Mouse (Mus musculus): ENCODE data around the gene Hoxb1.

The Hoxb1 gene

DNA sequence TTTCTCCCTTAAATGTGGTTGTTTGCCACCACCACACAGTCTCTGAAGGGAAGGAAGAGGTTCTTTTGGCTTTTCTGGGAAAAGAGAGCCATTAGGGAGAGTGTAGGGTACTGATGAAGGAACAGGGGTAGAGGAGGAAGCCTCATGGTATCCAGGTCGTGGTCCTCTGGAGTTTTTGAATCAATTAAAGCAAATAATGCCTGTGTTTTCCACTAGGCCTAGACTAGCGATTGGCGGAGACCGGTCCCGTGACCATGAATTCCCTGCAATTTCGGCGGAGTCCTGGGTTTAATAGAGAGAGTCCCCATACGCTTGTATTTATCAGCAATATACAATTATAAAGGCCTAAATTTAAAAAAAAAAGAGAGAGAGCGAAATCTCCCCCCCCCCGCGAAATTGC, 14.2 kb upstream of the Hoxb1 start:
- DNase-seq, result no peak

DNA sequence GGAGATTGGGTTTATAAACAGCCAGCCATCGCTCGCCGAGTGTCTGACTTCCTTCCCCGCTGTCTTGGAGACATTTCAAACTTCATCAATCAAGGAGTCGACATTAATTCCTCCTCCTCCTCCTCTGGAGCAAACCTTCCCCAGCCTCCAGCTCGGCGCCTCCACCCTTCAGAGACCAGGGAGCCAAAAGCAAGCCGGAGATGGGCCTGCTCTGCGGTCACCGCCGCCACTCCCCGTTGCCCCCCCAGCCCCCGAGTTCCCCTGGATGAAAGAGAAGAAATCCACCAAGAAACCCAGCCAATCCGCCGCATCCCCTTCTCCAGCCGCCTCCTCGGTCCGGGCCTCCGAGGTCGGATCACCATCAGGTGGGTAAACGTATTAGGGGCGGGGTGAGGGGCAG, 13.7 kb upstream of the Hoxb1 start:
- no peak for DNase-seq

DNA sequence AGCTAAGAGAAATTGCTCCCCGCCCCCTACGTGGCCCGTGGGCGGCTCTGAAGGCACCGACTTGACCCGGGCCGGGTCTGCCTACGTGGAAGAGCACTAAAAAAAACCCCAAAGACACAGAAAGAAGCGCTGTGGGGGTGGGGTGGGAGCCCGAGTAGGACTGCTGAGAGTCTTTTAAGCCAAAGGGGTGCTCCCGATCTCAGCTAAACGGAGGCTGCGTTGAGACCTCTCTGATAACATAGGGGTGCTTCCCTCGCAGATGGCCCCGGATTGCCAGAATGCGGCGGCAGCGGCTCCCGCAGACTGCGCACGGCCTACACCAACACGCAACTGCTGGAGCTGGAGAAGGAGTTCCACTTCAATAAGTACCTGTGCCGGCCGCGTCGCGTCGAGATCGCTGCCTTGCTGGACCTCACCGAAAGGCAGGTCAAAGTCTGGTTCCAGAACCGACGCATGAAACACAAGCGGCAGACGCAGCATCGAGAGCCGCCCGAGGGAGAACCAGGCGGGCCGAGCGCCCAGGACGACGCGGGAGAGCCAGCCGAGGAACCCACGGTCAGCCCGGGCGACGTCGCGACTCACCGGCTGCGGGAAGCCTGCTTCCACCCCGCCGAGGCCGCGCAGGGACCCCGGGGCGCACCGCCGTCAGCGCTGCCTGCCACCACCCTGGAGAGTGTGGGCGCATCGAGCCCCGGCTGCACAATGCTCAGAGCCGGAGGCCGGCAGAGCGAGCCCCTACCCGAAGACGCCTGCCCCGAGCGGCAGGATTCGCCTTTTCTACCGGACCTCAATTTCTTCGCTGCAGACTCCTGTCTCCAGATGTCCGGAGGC, 12.6 kb upstream of the Hoxb1 start:
- no peak for DNase-seq

DNA sequence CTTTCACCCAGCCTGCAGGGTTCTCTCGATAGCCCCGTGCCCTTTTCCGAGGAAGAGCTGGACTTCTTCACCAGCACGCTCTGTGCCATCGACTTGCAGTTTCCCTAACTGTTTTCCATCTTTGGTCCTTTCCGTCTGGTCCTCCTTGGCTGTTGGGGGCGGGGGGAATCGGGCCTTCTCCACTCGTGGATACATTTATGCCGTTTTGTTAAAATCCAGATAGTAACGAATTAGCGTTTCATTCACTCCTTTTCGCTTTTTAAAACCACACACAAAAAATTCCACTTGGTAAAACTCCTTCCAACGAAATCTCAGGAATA, 12.1 kb upstream of the Hoxb1 start:
- no peak for DNase-seq

DNA sequence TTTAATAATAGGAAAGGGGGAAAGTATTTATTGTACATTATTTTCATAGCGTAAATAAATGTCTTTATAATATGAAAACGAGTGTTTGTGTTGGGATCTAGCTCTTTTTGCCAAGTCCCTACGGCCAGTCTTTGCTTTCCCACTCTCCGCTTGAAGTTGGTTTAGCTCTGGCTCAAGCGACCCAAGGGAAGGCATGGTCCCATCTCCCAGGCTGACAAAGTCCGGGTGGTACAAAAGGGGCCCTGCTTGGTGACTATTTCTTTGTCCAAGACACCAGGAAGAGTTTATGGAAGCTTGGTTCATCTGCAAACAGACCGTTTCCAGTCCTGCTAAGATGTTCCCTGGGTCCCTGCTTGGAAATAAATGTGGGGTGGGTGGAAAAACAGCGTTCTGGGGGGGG, 11.6 kb upstream of the Hoxb1 start:
- DNase-seq, result no peak

DNA sequence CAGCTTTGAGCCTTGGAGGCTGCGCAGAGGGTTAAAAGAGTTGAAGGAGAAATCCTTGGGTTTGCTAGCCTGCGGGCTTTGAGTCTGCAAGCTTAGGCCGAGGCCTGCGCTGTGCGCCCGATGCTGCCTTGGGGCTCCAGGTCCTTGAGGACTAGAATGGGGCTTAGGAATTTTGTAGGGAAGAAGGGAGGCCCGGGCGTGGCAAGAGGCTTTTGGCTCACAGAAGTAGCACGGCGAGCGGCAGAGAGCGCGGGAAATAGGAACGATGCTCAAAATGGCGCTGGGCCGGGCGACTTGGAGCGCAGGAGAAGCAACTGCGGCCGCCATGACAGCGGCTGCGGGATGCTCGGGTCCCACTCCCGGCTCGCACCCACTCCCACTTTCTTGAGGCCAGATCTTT, 11.2 kb upstream of the Hoxb1 start:
- no peak for DNase-seq

DNA sequence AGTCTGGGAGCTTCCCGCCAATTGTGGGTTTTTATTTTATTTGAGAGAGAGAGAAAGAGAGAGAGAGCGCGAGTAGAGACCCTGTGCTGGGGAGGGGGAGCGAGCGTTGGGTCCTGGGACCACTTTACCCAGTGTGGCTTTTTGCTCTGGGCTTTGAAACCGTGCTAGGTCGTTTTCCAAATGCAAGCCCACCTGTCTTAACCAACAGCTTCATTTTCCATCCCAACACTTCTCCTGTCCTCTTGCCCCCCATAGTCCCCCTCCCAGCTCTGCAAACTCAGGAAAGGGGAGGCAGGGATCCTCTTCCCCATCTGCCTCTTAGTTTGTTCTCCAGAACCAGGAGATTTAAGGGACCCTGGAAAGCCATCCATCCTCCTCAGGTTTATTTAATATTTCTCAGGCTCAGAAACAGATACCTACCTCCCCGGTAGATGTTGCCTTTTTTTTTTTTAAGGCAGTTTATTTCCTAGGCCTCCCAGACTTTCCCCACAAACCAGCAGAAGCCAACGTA, 10.7 kb upstream of the Hoxb1 start:
- DNase-seq, result no peak

DNA sequence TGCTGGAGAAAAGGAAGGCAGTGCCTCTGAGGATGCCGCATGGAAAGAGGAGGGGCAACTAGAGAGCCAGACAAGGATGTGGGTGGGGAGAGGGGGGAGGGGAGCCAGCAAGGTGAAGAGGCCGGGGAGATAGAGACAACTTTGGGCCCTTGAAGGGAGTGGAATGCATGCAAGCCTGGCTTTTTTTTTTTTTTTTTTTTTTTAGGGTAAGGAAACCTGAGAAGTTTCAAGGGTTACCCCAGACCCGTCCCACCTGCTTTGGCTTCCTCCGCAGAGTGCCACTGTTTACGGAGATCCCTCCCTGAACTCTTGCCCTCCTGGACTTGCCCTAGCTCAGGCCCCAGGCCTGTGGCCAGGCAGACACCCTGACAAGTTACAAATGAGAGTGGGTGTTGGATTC, 1.7 kb upstream of the Hoxb1 start:
- DNase-seq, result no peak

DNA sequence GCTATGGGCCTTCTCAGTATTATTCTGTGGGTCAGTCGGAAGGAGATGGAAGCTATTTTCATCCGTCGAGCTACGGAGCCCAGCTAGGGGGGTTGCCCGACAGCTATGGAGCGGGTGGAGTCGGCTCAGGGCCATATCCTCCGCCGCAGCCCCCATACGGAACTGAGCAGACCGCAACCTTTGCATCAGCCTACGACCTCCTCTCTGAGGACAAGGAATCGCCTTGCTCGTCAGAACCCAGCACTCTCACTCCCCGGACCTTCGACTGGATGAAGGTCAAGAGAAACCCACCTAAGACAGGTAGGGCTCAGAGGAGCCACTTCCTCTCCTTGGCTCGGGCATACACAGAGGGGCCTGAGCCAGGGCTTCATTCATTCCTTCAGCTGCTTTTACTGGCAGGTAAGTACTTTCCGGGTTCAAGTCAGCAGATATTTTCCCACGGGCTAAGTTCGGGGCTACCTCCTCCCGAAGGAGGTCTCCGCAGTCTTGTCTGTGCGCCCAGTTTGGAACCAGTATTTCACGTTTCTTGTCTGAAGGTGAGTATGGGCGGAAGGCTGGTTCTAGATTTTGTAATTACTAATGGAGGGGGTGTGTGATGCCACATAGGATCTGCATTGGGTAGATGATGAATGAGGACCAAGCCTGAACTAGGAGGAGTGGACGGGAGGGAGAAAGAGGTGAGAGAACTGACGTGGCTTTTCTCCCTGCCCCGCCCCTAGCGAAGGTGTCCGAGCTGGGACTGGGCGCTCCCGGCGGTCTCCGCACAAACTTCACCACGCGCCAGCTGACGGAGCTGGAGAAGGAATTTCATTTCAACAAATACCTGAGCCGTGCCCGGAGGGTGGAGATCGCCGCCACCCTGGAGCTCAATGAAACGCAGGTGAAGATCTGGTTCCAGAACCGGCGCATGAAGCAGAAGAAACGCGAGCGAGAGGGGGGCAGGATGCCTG, 815 bp downstream of the Hoxb1 start:
- no peak for DNase-seq

DNA sequence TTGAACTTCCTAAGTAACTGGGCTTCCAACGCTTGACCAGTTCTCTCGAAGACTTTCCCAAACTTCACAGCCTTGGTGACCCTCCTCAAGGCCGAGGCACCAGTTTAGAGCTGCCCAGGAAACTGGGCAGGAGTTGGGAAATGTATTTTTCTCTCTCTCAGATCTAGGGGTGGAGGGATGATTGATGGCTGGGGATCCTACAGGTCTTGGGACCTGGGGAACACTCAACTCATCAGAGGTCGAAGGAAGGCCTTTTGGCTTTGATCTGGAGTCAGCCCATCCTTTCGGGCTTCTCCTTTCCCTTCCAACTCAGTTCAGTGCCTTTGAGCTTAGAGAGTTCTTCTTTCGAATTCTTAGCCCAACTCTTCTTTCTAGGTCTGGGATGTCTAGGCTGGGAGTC, 1.6 kb downstream of the Hoxb1 start:
- no peak for DNase-seq

DNA sequence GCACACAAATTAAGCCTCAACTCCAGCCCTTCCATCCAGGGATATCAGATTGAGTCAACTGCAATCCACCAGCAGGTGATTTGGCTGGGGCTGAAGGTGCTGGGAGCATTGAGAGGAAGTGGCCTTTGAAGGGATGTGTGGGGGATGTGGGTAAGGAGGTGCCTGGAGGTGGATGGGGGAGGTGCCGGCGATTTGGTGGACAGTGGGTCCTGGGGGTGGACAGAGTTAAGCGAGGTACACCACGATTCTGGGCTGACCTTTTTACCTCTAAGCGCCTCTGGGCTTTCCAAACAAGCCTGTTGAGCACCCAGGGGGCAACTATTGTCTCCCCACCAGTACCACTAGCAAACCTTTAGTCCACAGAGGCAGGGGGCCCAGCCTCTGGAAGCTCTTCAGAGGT, 3.1 kb downstream of the Hoxb1 start:
- DNase-seq, result no peak

DNA sequence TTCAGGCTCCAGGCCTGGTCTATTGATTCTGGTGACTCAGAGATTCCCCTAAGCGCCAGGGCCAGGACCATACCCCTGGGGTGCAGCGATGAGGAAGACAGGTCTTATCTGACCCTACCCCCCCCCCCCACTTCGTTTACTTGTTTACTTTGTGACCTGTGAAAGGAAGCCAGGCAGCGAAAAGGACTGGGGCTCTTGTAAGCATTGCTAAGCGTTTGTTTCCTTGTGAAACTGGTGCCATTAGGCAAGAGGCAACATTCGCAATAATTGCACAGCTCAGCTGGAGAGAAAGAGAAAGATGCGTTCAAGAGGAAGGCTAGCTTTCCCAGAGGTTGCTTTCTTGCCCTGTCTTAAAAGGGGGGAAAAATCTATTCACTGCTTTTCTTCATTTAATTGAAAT, 3.6 kb downstream of the Hoxb1 start:
- no peak for DNase-seq

DNA sequence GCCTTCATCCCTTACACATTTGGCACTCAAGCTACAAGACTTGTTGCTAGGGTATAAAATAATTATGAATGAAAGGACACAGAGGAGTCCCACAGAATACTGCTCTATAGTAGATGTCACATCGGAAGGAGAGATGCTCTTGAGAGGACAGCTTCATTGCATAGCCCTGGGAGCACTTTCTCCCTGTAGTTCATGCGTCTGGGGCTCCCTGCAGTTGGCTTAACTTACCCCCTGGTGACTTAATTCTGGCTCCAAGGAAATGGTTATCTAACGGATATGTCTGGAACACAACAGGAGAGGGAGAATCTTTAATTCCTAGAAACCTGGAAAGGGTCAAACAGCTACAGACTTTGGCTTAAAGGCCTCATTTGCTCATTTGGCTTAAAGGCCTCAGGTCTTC, 6.2 kb downstream of the Hoxb1 start:
- no peak for DNase-seq

DNA sequence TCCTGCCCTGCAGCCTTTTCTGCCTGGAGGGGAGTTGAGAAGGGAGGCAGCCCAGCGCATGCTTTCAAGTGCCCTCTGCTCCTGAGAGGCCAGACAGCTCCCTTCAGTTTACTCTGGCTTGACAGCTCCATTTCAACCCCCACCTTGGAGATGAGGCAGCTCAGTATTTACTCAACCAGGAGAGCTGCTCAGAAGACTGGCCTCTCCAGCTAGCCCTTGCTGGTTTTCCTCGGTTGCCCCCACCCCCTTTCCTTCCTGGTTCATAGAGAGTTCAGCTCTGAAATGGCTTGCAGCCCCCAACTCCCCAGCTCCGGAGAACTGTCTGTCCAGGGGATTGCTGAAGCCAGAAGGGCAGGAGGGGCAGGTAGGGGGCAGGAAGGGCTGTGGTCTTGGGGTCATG, 7.0 kb downstream of the Hoxb1 start:
- DNase-seq, result no peak

DNA sequence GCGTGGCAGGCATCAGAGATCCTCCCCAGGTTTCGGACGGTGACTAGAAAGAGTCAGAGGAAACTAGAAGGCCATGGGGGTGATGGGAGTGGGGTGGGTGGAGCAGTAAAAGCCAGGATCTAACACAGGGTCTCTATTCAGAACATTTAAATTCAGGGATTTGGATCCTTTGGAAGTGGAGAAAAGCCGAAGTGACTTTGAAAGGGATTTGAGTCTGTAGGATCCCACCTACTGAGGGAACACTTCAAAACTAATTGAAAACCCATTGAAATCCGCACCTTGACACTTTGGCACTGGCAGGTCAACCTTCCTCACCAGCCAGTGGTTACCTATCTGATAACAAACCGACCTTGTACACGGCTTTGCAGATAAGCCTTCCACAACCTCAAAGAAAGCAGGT, 9.3 kb downstream of the Hoxb1 start:
- no peak for DNase-seq

DNA sequence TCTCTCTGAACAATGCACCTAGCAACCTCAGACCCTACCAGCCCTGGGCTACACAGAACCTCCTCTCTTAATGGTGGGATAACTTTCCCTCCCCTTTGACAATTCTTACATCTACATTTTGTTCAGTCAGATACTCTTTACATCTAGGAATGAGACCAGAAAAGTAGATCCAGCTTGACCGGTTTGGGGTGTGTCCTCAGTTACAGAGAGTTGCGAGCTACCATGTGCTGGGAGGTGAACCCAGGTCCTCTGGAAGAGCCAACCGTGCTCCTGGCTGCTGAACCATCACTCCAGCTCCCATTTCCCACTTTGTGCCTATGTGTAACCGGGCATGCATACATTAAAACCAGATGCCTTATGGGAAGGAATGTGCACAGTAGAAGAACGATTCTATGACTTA, 17.8 kb downstream of the Hoxb1 start:
- no peak for DNase-seq

DNA sequence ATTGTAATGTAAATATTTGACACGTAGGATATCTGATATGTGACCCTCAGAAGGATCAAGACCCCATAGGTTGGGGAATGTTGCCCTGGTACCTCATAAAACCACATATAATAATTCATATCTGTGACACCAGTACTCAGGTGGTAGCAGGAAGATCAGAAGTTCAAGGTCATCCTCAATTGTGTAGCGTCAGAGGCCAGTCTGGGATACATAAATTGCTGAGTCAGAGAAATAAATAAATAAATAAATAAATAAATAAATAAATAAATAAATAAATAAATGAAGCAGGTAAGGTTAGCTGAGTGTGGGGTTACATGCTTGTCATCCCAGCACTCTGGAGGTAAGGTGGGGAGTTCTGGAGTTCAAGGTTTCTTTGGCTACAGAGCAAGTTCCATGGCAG, 22.1 kb downstream of the Hoxb1 start:
- DNase-seq, result no peak

DNA sequence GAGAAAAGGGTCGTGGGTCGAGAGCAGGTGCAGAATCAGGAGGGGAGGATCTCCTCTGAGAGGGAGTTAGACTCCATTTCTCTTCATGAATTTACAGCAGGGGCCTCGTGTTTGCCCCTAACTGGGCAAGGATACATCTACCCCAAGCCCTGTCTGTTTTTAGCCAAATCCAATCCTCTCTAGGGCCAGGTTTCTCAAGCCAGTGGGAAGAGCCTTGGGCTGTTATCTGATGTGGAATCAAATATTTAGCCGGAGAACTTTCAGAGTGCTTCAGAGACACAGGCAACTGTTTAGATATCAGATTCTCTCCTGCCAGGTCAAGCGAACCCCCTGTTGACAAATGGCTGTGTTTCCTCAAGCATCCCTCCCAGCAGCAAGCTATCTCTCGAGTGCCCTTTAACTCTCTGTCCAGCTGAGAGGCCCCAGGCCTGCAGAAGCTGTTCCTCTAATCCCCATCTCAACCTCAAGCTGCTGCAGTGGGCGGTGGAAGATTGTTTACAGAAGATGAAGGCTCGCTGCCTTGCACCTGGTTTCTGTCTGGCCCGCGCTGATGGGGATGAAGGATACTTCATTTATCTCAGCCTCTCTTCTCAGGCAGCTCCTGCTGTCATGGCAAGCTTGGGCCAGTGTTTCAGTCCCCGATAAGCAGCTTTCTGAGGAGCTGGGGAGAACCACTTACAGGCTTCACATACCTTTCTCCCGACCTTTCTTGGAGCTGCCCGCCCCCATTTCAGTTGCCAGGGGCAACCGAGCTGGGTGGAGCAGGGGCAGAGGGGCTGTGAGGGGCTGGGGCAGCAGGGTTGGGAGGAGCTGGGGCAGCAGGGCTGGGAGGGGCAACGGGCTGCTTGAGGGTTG, 31.4 kb downstream of the Hoxb1 start:
- no peak for DNase-seq

DNA sequence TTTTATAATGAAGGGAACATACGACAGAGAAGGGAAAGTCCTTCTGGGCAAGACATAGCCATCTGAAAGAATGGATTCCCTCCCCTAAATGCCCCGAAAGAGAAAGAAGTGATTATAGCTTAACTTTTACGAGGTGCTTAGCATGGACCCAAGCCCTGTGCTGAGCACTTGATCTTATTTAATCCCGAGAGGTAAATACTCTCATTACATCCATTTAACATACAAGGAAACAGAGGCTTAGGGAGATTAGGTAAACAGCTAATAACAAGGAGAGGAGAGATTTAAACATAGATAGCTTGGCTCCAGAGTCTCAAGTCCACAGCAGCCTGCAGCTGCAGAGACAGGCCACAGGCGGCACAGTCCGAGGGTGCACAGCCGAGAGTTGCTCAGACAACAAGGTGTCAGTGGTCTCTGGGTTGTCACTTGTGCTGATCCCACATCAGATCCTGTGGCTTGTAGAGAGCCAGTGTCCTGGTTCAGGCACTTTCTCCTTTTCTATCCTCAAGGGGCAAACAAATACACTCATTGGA, 32.3 kb downstream of the Hoxb1 start:
- no peak for DNase-seq

DNA sequence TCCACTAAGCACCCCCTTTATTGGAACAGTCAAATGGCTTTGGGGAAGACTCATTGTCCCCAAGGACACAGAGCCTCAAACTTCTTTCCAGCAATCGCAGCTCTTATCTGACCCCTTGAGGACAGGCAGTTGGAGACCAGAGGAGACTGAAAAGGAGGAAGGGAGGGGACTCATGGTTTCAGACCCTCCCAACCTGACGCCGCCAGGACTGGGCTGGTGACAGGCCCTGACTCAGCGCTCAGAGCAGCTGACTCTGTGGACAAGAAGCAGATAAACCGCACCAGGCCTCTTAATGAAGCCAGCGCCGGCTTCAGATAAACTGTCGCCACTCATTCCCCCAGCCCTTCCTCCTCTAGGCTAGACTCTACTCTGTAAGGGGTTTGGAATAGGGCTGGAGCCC, 34.4 kb downstream of the Hoxb1 start:
- DNase-seq, result no peak

DNA sequence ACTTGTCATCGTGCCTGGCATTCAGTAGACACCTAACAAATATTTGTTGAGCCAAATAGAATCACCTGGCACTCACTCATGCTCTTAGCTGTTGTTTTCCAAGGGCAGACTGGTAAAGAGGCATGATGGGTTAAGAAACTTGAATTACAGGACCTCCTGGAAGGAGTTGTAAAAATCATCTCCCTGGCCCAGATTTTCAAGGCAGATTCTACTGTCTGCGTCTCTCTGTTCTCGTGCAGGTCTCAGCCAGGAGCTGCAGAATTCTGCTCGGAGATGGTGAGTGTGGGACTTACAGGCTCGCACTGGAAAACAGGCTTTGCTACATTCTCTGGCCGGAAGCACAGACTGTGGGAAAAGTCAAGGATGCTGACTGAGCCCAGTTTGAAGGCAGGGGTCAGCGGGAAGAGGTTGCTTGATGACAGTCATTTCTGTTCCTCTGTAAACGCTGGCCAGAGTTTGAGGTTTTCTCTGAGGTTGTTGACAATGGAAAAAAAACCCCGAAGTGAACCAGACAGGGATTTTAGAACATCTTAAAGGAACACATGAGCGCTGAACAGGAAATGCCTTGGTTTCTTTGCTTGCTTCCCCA, 38.6 kb downstream of the Hoxb1 start:
- DNase-seq, result no peak

DNA sequence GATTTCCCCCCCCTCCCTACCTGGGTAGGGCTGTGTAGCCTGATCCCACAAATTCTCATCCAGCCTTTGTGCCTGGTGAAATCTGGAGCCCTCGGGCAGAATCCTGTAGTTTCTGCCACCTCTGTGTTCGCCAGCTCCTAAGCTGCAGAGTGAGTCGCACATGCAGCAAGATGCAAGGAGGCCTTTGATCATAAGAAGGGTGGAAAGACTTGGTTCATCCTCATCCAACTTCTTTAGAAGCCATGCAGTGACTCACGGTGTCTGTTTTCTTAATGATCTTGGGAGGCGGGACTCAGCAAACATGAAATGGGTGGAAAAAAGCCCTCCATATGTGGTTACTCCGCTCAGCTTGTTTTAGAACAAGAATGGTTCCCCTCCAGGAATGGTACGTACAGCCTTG, 39.3 kb downstream of the Hoxb1 start:
- DNase-seq, result no peak

DNA sequence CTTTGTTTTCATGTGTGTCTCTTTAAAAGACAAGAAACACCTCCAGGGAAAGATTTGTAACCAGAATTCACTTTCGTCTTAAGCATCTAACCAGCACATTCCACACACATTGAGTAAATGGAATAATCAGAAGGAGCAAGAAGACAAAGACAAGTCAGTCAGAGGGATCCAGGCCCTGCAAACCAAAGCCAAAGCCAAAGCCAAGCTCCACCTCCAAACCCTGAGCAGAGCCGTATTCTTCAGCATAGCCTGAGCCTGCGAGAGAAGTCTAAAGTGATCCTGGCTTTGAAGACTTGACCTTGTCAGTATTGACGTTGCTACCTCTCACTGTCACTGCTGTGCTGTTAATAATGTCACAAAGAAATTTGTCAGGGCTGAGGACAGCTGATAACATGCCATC, 40.0 kb downstream of the Hoxb1 start:
- no peak for DNase-seq

Data from right cerebral cortex, postnatal 4 days (tissue).